Mouse (Mus musculus): Measurements from ENCODE around the gene Fam186b.
A peak's percentile ranks its signal among the peaks of the same experiment; 100 is the strongest.

Gene Fam186b

GRCm38 (mm10) chr15:99295484-99295981 is at the start of gene Fam186b:
Gene Fam186b (minus strand): TSS chr15:99295888.
- DNase-seq (ENCODE audit: low spot score): peak; percentile 39

DNA sequence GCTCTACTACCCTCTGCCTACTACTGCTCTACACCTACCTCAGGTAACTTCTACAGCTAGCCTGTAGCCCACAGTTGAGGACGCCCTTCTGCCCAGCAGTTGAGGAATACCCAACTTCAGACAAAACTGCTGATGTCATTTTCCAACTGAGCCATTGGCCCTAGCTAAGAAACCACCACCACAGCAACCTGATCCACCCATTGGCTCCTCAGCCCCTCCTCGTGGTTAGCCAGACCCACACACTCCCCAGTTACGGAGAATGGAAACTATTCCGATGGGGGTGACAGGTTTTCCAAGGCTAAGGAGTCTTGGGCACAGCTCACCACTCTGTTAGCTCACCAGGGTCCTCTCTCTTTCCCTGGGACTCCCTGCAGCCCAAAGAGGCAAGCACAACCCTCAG is 49.3 kb upstream of the Fam186b start:
- DNase-seq (ENCODE audit: low spot score): no peak

DNA sequence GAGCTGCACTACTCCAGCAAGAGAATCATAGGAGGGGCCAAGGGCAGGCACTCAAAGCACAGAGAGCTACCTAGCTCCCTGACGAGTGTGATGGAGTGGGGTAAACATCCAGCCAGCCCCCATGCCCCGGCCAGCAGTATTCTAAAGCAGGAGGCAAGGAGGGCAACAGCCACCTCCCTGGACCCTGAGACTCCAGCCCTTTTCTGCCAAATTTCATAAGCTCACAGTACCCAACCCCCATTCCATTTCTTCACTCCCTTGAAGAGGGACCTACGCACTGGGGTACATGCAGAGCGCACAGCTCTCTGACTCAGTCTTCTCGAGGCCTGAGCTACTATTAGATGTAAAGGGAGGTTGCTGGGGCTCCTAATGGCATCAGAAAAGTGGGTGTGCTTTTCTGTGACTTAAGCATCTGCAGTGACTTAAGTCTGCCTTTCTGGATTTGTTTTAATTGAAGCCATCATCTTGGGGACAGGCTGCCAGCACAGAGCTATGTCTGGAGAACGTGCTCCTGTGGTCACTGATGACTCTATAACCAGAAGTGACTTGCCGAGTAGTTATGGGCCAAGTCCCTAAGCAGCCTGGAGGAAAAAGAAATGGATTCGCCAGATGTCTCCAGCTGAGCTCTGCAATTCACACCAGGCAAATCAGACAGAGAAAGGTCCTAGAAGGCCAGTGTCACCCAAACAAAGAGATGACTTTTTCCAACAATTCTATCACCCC is 48.6 kb upstream of the Fam186b start:
- DNase-seq (ENCODE audit: low spot score): no peak

DNA sequence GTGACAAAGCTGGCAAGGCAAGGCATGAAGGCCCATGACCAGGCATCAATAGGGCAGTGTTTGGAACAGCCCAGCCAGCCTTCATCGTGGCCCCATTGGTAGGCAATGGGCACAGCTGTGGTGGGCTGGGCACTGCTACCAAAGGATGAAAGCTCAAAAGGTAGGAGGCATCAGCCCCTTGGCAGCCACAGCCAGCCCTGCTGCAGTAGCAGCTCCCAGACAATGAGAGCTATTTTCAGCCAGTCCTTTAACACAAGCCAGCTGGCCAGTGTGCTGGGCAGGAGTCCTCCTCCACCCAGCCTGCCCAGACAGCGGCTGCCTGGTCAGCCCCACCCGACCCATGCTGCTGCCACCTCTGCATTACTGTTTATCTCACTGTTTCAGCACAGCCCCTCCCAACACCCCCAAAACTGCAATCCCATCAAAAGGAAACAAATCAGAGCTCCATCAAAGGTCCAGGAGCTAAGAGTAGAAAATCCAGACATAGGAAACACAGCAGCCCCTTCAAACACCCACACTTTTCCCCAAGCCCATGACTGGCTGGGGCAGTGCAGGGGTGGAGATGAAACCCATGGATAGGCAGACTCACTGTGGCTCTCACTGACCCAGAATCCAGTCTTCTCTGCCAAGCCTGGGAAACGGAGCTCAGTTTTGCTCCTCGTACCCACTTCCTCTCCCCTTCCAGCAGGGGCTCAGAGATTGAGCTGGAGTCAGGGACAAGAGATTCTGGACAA is 47.9 kb upstream of the Fam186b start:
- no peak for DNase-seq (ENCODE audit: low spot score)

- no peak for DNase-seq (ENCODE audit: low spot score)
Observed at GRCm38 (mm10) chr15:99342194-99342981, 46.7 kb upstream of the Fam186b start.

DNA sequence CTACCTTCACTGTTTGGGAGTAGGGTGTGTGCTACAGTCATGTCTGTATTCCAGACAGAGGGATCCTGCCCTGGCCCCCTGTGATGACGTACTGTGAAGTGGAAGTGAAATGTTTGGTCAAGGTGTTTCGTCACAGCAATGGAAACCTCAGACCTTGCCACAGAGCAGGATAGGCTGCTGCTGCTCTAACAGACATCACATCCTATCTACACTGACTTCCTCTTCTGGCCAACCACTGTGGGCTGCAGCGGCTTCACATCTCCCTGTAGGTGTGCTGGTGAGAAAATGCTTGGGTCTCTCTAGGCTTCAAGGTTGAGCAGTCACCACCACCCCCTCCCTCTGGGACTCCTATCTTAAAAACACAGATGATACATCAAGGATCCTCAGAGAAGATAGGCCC is 45.4 kb upstream of the Fam186b start:
- DNase-seq (ENCODE audit: low spot score): no peak

DNA sequence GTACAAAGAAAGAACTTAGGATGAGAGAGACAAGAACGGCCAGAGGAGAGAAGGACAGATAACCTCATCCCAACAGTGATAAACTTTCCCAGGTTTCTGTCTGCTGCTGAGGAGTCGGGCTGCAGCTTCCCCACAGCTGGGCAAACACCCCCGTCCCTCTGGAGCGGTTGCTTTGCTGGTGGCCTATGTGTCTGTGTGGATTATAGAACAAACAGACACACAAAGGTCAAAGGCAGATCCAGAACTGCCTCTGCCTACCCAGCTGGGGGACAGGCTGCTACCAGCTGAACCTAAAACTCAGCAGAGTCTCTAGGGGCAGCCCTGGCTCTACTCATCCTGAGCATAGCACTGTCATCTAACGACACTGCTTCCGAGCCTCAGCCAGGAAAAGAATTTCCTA is 44.0 kb upstream of the Fam186b start:
- no peak for DNase-seq (ENCODE audit: low spot score)

DNA sequence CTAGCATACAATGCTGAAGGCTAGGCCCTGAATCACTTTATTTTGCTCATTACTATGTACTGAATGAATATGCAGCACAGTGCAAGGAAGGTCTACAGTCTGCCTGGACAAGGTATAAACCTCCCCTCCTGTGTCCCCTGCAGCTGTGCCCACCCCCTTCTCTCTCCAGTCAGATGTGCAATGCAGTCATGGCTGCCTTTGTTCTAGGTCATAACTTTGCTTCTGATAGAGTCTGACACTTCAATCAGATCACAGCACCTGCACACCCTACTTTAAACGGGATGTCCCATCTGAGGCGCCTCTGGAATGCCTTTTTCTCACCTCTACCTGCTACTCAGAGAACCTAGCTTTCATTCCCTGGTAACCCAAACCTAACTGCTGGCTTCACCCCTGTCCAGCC is 43.2 kb upstream of the Fam186b start:
- DNase-seq (ENCODE audit: low spot score): no peak

- no peak for DNase-seq (ENCODE audit: low spot score)
Observed at GRCm38 (mm10) chr15:99335801-99336320, 40.2 kb upstream of the Fam186b start.

- DNase-seq (ENCODE audit: low spot score): no peak
Observed at GRCm38 (mm10) chr15:99334500-99334899, 38.8 kb upstream of the Fam186b start.

DNA sequence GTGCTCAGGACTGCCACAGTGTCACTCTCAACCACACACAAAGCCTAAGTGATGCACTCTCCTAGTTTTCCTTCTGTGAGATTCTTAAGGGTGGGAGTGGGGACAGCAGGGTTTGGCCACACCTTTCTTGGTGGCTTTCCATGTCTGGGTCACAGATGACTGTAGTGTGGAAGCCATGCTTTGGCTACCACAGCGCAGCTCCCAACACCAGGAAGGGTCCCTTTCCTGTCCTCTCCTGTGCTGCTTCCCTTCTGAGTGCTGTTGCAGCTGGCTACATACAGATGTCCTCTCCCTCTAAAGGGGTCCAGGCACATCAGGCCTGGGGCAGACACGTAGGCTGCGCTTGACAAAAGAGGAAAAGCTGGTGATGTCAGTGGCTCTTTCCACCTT is 38.0 kb upstream of the Fam186b start:
- DNase-seq (ENCODE audit: low spot score): no peak

DNA sequence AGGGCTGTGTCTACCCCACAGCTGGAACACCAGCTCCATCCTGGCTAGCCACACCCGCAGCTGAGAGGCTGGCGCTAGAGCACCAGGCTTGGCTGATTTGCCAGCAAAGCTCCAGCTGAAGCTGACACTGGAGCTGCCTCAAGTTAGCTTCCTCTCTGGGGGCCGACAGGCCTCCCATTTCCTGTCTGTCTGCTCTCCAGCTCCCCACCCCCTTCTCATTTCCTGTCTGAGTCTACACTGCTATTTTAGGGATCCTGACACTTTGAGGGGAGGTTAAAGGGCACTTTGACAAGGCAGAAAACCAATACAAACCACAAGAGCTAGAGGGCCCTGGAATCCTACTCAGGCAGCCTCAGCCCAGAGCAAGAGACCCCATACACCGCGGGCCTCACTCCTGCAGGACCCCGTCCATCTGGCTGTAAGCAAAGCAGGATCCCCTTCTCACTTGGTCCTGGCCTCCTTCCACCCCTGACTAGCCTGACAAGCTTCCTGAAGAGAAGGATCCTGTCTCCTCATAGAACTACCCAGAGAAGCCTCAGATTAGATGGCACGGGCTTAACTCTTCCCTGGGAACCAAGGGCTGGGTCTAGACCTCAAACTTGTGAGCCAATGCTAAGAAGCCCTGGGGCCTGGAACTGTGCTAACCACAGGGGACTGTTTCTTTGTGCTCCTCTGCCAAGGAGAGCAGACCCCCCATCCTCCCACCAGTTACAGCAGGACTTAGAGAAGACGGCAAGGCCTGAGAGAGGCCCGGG is 37.4 kb upstream of the Fam186b start:
- DNase-seq (ENCODE audit: low spot score): peak; percentile 58

- DNase-seq (ENCODE audit: low spot score): no peak
Observed at GRCm38 (mm10) chr15:99332111-99332510, 36.4 kb upstream of the Fam186b start.

DNA sequence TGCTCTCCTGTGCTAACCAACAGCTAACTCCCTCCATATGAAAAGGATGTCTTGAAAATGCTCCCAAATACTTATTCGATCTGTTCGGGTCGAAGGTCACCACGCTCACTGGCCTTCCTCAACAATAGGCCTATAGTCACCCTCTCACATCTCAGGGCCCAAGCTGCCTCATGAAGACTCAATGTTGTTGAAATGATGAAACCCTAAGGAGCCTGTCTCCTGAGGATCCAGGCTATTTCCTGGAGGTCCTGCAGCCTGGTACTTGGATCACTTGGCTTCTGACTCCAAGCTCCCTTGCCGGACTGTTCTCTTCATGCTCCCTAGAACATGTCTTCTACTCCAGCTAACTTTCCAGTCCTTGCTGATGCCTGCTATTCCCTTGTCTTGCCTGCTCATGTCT is 35.7 kb upstream of the Fam186b start:
- no peak for DNase-seq (ENCODE audit: low spot score)

DNA sequence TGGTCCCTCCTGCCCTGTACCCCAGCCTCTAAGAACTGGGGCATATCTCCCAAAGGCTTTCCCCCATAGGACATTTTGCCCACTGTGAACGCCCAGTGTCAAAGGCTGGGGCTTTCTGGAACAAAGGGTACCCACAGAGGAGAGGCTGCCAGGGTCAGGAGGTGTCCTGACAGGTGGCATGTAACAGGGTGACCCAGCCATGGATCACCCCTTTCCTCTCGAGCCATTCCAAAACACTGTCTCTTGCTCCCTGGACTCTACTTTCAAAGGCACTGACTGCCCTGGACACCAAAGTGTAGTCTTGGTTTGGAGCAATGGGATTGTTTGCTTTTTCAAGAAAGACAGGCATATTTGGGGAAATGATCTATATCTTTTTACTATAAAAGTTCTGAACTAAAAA is 34.6 kb upstream of the Fam186b start:
- DNase-seq (ENCODE audit: low spot score): no peak

DNA sequence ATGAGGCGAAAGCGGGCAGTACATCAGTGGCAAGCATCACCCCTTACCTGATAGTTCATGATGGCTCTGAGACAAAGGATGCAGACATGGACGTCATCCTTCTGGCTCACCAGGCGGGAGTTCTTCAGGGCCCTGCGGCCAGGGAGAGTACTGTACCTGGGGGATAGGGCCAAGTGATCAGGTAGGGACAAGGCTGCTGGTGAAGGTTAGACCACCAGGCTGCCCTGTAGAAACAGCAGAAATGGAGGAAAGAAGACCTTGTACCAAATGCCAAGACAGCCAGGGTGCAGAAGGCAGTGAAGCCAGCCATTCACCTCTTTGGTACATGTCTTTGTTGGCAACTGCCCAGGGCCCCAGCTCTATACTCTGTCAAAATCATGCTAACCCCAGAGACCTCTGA is 32.3 kb upstream of the Fam186b start:
- no peak for DNase-seq (ENCODE audit: low spot score)

DNA sequence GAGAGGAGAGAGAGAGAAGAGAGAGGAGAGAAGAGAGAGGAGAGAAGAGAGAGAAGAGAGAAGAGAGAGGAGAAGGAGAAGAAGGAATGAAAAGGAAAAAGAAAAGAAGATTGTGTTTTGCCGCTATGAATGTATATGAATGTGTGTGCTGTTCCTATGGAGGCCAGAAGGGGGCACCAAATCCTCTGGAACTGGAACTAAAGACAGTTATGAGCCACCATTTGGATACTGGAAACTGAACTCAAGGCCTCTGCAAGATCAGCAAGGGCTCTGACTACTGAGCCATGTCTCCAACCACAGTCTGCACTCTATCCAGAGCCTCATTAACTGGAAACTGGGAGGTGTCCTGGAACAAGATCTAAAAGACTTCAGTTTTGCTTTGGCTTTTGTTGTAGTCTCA is 31.3 kb upstream of the Fam186b start:
- no peak for DNase-seq (ENCODE audit: low spot score)

DNA sequence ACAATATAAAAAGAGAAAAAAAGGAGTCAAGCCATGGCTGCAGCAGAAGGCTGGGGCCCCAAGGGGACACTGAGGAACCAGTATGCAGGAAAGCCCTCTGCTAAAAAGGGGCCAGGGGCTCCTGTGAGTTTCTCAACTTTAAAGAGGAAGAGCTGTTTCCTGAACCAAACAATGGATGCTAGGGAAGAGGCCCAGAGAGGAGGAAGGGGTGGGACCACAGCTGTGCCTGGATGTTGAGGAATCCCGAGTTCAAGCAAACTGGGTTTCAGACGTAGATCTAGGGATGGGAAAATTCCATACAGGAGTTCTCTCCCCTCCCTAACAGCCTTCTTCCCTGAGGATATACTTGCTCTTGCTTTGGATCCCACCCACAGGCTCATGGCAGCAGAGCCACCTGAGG is 30.7 kb upstream of the Fam186b start:
- no peak for DNase-seq (ENCODE audit: low spot score)

DNA sequence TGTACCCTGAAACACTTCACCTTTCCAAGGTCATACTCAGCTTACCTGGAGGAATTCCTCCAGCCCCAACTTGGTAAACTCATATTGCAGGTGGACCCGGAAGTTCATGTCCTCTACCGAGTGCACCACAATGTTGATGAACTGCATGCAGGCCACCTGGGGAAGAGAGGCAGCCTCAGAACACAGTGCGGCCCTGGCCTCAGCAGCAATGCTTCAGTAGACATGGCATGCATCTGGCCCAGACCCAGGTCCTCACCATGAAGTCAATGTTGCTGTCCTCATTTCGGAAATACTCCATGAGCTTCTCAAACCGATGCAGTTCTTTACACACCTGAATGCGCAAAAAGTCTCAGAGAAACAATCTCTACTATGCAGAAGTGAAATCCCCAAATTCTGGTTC is 29.9 kb upstream of the Fam186b start:
- DNase-seq (ENCODE audit: low spot score): no peak

DNA sequence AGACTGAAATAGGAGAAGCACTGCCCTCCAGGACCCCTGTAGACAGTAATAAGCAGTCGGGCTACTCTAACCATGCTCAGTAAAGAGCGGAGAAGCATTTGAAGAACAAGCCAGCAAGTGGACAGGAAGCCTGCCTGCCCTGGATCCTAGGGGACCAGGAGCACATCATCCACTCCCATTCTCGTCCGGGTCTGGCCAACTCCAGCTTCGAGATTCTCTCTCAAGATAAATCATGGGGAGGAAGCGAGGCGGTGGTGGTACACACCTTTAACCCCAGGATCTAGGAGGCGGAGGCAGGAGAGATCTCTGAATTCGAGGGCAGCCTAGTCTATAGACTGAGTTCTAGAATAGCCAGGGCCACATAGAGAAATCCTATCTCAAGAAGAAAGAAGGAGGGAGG is 28.5 kb upstream of the Fam186b start:
- no peak for DNase-seq (ENCODE audit: low spot score)

- no peak for DNase-seq (ENCODE audit: low spot score)
Observed at GRCm38 (mm10) chr15:99320978-99321377, 25.3 kb upstream of the Fam186b start.

- DNase-seq (ENCODE audit: low spot score): no peak
Observed at GRCm38 (mm10) chr15:99320168-99320674, 24.5 kb upstream of the Fam186b start.
